Mouse (Mus musculus): Measurements from ENCODE around the gene Vps8. TPM values are rescaled to one million over a fixed set of nuclear protein-coding genes. Genes with fewer than 3 reads are reported as not detected.

Vps8 gene
- polyA plus RNA-seq, 1 experiment from 2014 or later = 10.7 TPM

DNA sequence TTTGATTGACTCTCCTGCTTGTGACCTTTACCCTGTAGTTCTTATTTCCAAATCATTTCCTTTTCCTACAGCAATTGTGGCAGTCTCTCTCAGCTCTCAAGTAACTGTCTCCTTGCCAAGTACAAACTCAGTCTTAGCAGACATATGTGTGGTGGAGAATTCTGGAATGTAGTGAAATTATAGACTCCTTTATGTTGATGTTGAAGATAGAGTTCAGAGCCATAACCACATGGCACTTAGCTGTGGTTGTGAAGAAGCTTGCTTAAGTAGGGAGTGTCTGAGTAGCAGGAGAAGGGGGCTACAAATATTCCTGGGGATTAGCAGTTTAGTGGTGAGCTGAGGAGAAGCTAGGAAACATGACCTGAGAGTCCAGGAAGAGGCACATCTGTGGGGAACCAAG, 18.1 kb downstream of the Vps8 start:
- Histone ChIP-seq H3K4me1 (peaks cover 43% of the 10 kb centered on the region), H3K4me2 (no peak overlapping the region), H3K4me3 (no peak overlapping the region), H3K27me3 (no peaks in the 10 kb centered on the region), H3K27ac (peak overlapping the region; percentile 39; the same call in 1 of the 2 replicates), H3K9ac (no peak overlapping the region), H3K36me3 (peaks cover 9% of the 10 kb centered on the region; the same call in 1 of the 2 replicates), H3K9me3 (no peaks in the 10 kb centered on the region)
- no peak; the same call in 1 of the 2 replicates for ATAC-seq (ENCODE audit: insufficient number of reproducible peaks, insufficient read depth, low FRiP score, low TSS enrichment, low read depth)

DNA sequence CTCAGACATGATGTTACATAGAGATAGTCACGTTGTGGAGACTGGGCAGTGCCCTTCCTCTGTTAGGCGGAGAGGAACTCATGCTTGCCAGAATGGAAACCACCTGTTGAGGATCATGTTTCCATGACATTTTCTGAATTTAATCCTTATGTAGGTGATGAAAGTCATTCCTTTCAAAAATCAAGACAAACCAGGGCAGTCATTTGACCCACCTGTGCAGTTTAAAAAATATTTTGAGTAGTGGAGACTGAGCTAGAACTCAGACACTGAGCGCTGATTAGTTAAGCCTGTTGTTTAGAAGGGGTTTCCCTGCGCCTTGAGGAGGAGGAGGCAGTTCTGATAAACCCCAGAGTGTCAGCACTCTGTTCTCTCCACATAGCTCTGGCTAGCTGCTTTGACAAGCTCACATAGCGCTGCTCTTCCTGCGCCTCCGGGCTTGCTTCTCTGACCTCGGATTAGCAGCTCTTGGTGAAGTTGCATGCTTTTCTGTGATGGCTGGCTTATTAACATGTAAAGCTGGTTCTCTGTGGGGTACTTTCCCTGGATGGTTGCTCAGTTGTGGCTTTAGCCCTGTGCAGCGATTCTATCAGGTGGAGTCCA, 22.2 kb downstream of the Vps8 start:
- ATAC-seq (ENCODE audit: insufficient number of reproducible peaks, insufficient read depth, low FRiP score, low TSS enrichment, low read depth) = no peak

DNA sequence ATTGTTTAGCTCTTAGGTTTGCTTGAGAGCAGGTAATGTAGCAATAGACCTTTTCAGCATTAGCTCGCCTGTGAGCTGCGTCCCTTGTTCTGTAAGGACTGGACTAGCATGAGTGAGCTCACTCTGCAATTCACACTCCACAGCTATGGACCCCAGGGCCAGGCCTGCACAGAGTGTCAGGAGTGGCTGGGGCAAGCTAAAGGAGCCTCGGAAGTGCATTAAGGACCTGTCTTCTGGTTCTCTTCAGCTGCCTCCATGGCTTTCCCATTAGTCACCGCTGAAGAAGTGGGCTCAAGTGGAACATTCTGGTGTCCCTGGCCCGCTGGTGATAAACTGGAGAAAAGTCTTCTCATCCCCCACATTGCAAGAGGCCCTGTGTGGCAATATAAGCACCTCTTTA, 24.5 kb downstream of the Vps8 start:
- Histone ChIP-seq H3K36me3 (no peaks in the 10 kb centered on the region), H3K4me1 (peaks cover 34% of the 10 kb centered on the region), H3K9ac (no peak overlapping the region), H3K4me2 (no peak overlapping the region), H3K27me3 (no peaks in the 10 kb centered on the region), H3K4me3 (no peak overlapping the region), H3K9me3 (no peaks in the 10 kb centered on the region), H3K27ac (no peak overlapping the region)
- 88% methylated on average over 5 of the region's 5 CpGs for WGBS
- no peak for ATAC-seq (ENCODE audit: insufficient number of reproducible peaks, insufficient read depth, low FRiP score, low TSS enrichment, low read depth)

More for the DNA sequence above, 22.2 kb downstream of the Vps8 start:
- Histone ChIP-seq H3K4me1 (peaks cover 50% of the 10 kb centered on the region), H3K9me3 (no peaks in the 10 kb centered on the region), H3K4me2 (no peak overlapping the region), H3K27me3 (no peaks in the 10 kb centered on the region), H3K27ac (peak overlapping the region; percentile 48; the same call in 1 of the 2 replicates), H3K4me3 (no peak overlapping the region), H3K9ac (0 out of 2 replicates have a peak overlapping the region, but pooled peaks have one; percentile 16), H3K36me3 (no peaks in the 10 kb centered on the region)
- WGBS = 11% methylated on average over 9 of the region's 9 CpGs

DNA sequence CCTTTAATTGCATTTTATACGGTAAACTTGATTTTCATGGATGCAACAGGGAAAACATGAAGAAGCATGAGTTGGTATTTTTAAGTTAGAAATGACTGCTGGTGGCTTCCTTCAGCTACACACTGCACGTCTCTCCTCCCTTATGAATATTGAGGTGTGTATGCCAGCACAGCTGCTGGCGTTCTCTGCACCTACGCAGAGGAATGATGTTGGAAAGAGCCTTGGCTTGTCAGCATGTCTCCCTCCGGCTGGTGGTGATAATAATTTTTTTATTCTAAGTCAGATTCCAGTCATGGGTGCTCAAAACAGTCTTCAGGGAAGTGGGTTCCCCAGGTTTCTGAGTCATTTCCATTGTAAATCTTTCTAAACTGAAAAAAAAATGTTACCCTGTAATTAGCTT, 25.5 kb downstream of the Vps8 start:
- Histone ChIP-seq H3K4me1 (peaks cover 37% of the 10 kb centered on the region), H3K9me3 (no peaks in the 10 kb centered on the region), H3K4me2 (no peak overlapping the region), H3K36me3 (no peaks in the 10 kb centered on the region), H3K27ac (no peak overlapping the region), H3K4me3 (no peak overlapping the region), H3K27me3 (no peaks in the 10 kb centered on the region), H3K9ac (no peak overlapping the region)
- WGBS = 79% methylated on average over 5 of the region's 5 CpGs
- ATAC-seq (ENCODE audit: insufficient number of reproducible peaks, insufficient read depth, low FRiP score, low TSS enrichment, low read depth) = no peak

DNA sequence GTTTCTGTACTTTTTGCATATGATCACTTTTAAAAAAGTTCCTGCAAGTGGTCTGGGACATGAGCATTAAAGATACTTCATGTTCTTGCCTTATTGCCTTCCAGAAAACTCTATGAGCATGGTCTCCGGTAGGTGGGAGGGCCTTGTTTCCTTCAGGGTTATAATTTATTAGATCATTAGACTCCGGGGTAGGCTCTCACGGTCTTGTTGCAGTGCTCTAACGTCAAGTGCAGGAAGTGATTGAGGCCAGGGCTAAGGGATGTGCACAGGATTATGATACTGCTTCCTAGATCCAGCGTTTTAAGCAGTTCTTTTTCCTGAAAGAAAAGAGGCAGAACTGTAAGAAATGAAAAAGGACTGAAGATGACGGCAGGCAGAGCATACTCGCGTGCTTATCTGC, 27.0 kb downstream of the Vps8 start:
- Histone ChIP-seq H3K9me3 (no peaks in the 10 kb centered on the region), H3K27ac (no peak overlapping the region), H3K9ac (no peak overlapping the region), H3K4me1 (peaks cover 32% of the 10 kb centered on the region), H3K36me3 (no peaks in the 10 kb centered on the region), H3K4me2 (no peak overlapping the region), H3K4me3 (no peak overlapping the region), H3K27me3 (no peaks in the 10 kb centered on the region)
- WGBS = 75% methylated on average over 8 of the region's 8 CpGs
- ATAC-seq (ENCODE audit: insufficient number of reproducible peaks, insufficient read depth, low FRiP score, low TSS enrichment, low read depth) = no peak

DNA sequence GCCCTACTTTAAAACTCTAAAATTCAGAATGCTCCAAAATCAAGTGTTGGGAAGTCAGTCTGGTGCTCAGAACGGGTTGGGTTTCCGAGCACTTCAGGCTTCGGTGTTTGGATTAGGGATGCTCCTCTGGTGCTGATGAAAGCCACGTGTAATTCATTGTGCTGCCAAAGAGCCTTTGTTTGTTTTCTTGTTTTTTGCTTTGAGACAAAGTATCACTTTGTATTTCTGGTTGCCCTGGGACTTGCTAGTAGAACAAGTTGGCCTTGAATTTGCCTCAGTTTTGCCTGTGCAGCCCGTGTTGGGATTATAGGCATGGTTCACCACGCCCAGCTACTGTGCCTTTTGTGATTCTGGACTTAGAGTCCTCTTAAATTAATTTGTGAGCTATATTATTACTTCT, 29.7 kb downstream of the Vps8 start:
- 0 out of 2 replicates have a peak, but pooled peaks cover 5% of the 10 kb centered on the region for H3K36me3 ChIP-seq
- no peak overlapping the region for H3K4me2 ChIP-seq
- peaks cover 26% of the 10 kb centered on the region for H3K4me1 ChIP-seq
- 55% methylated on average over 6 of the region's 6 CpGs for WGBS
- no peak overlapping the region for H3K27ac ChIP-seq
- H3K9me3 ChIP-seq = no peaks in the 10 kb centered on the region
- no peak overlapping the region for H3K9ac ChIP-seq
- H3K27me3 ChIP-seq = no peaks in the 10 kb centered on the region
- H3K4me3 ChIP-seq = no peak overlapping the region
- ATAC-seq (ENCODE audit: insufficient number of reproducible peaks, insufficient read depth, low FRiP score, low TSS enrichment, low read depth) = no peak

DNA sequence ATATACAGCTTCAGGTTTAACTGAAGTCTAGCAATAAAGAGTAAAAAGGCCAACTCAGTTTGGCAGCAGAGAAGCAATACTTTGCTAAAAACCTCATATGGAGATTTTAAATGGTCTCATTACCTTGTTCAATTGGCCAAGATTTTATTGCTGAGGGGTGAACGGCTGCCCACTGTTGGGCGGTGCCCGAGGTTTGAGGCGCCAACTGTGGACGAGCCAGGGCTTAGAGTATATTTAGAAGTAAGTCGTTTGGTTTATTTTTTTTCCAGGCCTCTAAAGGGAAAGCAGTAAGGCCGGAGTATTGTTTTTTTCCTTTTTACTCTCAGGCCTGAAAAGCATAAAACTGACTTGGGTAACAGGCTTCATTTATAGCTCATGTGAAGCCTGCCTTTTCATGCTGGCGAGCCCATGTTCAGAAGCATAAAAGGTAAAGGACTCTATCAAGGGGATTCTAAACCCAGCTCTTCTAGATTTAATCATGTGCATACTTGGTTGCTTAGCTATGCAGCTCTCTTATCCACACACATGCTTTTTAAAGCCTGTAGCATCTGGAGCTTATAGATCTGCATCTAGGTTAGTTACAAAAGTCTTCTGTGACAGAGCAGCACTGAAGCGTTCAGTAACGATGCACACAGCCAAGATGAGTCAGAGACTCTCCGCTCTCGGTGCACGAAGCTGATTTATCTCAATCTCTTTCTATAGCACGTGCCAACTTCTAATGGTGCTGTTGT, 34.9 kb downstream of the Vps8 start:
- H3K27ac ChIP-seq = peak overlapping the region; percentile 62
- H3K9ac ChIP-seq = no peak overlapping the region
- peaks cover 22% of the 10 kb centered on the region for H3K4me1 ChIP-seq
- H3K4me3 ChIP-seq = no peak overlapping the region
- WGBS = 50% methylated on average over 14 of the region's 14 CpGs
- no peak overlapping the region for H3K4me2 ChIP-seq
- peaks cover 13% of the 10 kb centered on the region; the same call in 1 of the 2 replicates for H3K36me3 ChIP-seq
- ATAC-seq (ENCODE audit: insufficient number of reproducible peaks, insufficient read depth, low FRiP score, low TSS enrichment, low read depth) = no peak
- no peaks in the 10 kb centered on the region for H3K27me3 ChIP-seq
- no peaks in the 10 kb centered on the region for H3K9me3 ChIP-seq

DNA sequence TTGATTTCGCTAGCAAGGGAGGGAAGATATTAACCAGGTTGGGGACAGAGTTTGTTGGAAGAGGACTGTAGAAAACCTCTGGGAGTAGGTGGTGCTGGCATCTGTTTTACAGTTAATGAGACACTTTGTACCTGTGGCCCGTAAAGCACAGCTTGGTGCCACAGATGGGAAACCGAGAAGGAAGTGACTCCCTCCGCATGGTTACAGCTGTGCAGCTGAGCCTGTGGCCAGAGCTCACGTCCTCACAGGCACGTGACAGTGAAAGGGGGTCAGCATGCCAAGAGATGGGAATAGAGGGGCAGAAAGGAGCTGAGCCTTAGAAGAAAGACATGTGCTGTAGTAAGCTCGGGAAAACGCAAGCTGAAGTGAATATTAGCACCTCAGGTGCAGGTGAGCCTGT, 43.0 kb downstream of the Vps8 start:
- Histone ChIP-seq H3K4me2 (no peak overlapping the region), H3K9ac (no peak overlapping the region), H3K27me3 (no peaks in the 10 kb centered on the region), H3K9me3 (no peaks in the 10 kb centered on the region), H3K4me1 (no peaks in the 10 kb centered on the region), H3K27ac (no peak overlapping the region), H3K4me3 (no peak overlapping the region), H3K36me3 (peaks cover 29% of the 10 kb centered on the region)
- WGBS = 75% methylated on average over 8 of the region's 8 CpGs
- no peak for ATAC-seq (ENCODE audit: insufficient number of reproducible peaks, insufficient read depth, low FRiP score, low TSS enrichment, low read depth)

DNA sequence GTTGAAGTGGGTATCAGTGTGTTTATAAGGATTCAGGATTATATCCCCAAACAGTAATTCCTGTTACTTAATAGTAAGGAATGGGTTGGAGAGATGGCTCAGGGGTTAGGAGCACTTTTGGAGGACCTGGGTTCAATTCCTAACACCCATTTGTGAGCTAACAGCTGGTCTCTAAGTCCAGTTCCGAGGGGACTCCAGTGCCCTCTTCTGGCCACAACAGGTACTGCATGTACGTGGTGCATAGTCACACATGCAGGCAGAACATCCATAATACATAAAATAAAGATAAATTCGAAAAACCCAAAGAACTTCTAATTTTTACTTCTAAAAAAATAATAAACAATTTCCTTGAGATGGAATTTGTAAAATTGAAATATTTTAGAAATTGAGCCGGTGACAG, 47.5 kb downstream of the Vps8 start:
- WGBS = 82% methylated on average over 4 of the region's 4 CpGs
- H3K9me3 ChIP-seq = no peaks in the 10 kb centered on the region

DNA sequence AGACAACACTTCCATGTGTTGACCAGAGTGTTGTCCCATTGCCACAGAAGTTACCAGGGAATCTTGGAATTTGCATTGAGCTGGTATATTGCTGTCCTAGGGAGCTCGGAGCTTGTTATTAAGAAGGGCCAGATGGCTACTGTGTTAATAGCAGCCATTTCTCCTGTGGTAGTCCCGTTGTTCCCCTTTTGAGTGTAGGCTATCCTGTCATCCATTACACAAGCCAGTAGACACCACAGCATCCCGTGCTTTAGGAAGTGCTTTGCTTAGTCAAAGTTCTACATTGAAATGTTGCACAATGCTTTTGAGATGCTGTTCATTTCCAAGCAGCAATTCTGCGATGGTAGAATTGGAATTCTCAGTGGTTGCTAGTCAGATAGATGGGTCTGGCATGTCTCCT, 54.2 kb downstream of the Vps8 start:
- H3K4me3 ChIP-seq = no peak overlapping the region
- no peaks in the 10 kb centered on the region for H3K9me3 ChIP-seq
- ATAC-seq (ENCODE audit: insufficient number of reproducible peaks, insufficient read depth, low FRiP score, low TSS enrichment, low read depth) = no peak
- no peaks in the 10 kb centered on the region for H3K4me1 ChIP-seq
- no peaks in the 10 kb centered on the region for H3K27me3 ChIP-seq
- no peak overlapping the region for H3K27ac ChIP-seq
- H3K4me2 ChIP-seq = no peak overlapping the region
- WGBS = 88% methylated on average over 4 of the region's 4 CpGs
- H3K36me3 ChIP-seq = peaks cover 27% of the 10 kb centered on the region
- no peak overlapping the region for H3K9ac ChIP-seq

More for the DNA sequence above, 47.5 kb downstream of the Vps8 start:
- Histone ChIP-seq H3K36me3 (peaks cover 30% of the 10 kb centered on the region), H3K27ac (no peak overlapping the region), H3K9ac (no peak overlapping the region), H3K4me3 (no peak overlapping the region), H3K4me1 (no peaks in the 10 kb centered on the region), H3K27me3 (no peaks in the 10 kb centered on the region), H3K4me2 (no peak overlapping the region)
- ATAC-seq (ENCODE audit: insufficient number of reproducible peaks, insufficient read depth, low FRiP score, low TSS enrichment, low read depth) = no peak

DNA sequence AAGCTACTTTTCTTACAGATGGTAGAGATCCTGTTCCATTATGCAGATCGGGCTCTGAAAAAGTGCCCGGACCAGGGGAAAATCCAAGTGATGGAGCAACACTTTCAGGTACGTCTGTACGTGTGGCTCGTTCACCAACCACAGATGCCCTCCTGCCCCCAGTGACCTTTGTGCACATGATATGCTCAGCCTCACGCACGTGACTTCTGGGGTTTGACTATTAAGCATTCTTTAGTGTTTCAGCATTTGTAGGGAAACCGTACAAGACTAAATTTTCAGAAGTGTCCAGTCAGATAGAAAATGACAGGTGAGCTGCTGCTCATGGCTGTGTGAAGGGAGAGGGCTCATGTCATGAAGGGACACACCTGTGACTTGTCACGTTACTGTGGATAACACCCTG, 55.5 kb downstream of the Vps8 start:
- H3K9ac ChIP-seq = no peak overlapping the region
- 75% methylated on average over 9 of the region's 9 CpGs for WGBS
- no peaks in the 10 kb centered on the region for H3K27me3 ChIP-seq
- H3K36me3 ChIP-seq = peaks cover 23% of the 10 kb centered on the region
- no peaks in the 10 kb centered on the region for H3K4me1 ChIP-seq
- no peak overlapping the region for H3K4me3 ChIP-seq
- no peak overlapping the region for H3K4me2 ChIP-seq
- H3K27ac ChIP-seq = no peak overlapping the region
- H3K9me3 ChIP-seq = no peaks in the 10 kb centered on the region
- ATAC-seq (ENCODE audit: insufficient number of reproducible peaks, insufficient read depth, low FRiP score, low TSS enrichment, low read depth) = no peak

DNA sequence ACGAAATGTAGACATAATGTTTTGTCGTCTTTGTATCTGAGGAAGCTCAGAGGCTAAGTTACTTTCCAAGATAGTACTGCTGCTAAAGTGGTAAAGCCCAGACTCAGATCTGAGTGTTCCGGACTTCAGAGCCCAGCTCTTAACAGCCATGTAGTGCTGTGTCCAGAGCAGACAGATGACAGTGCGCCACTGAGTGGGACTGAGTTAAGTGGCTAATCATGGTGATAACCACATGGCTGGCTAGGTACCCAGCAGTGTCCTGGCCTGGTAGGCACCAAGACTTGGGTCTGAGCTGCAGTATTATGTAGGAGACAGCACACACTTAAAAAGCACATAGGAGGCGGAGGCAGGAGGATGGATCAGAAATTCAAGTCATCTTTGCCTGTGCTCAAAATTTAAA, 60.9 kb downstream of the Vps8 start:
- Histone ChIP-seq H3K27me3 (no peaks in the 10 kb centered on the region), H3K9ac (no peak overlapping the region), H3K27ac (no peak overlapping the region), H3K4me2 (no peak overlapping the region), H3K4me1 (no peaks in the 10 kb centered on the region), H3K4me3 (no peak overlapping the region), H3K9me3 (no peaks in the 10 kb centered on the region), H3K36me3 (no peaks in the 10 kb centered on the region; the same call in 1 of the 2 replicates)
- no peak for ATAC-seq (ENCODE audit: insufficient number of reproducible peaks, insufficient read depth, low FRiP score, low TSS enrichment, low read depth)
- WGBS = 93% methylated on average over 5 of the region's 5 CpGs

All from embryonic facial prominence, embryonic 13.5 days (tissue).